Mouse (Mus musculus): Measurements from ENCODE around the gene Tpp2. TPM values are rescaled to one million over a fixed set of nuclear protein-coding genes. Genes with fewer than 3 reads are reported as not detected.
A peak's percentile ranks its signal among the peaks of the same experiment; 100 is the strongest.

Gene Tpp2
- polyA plus RNA-seq, 1 experiment from 2014 or later: 59.2 TPM

GRCm38 (mm10) chr1:43916854-43917253 lies 16.6 kb upstream of the Tpp2 start:
- no peaks in the 10 kb centered on the region for H3K4me1 ChIP-seq (ENCODE audit: control insufficient read depth, insufficient read depth, low read length)
- no peak overlapping the region for H3K27ac ChIP-seq (ENCODE audit: low read depth, low read length)
- no peaks in the 10 kb centered on the region for H3K27me3 ChIP-seq (ENCODE audit: control insufficient read depth, insufficient read depth, low read length)
- H3K4me3 ChIP-seq (ENCODE audit: low read depth, low read length): no peak overlapping the region
- H3K4me2 ChIP-seq (ENCODE audit: low read depth, low read length): no peak overlapping the region
- no peaks in the 10 kb centered on the region for H3K9me3 ChIP-seq (ENCODE audit: control insufficient read depth, low read length)
- no peak for ATAC-seq (ENCODE audit: low read depth)
- H3K9ac ChIP-seq (replicated peaks; ENCODE audit: low read depth, low read length): no peak overlapping the region
- no peaks in the 10 kb centered on the region for H3K36me3 ChIP-seq (ENCODE audit: control insufficient read depth, insufficient read depth, low read length)
- 68% methylated on average over 2 of the region's 2 CpGs for WGBS

GRCm38 (mm10) chr1:43934416-43934810 lies 966 bp downstream of the Tpp2 start:
- Histone ChIP-seq H3K4me2 (ENCODE audit: low read depth, low read length) (peak overlapping the region; percentile 66), H3K27ac (ENCODE audit: low read depth, low read length) (peak overlapping the region; percentile 92), H3K4me1 (ENCODE audit: control insufficient read depth, insufficient read depth, low read length) (peaks cover 14% of the 10 kb centered on the region), H3K9ac (replicated peaks; ENCODE audit: low read depth, low read length) (peak overlapping the region; percentile 96), H3K9me3 (ENCODE audit: control insufficient read depth, low read length) (no peaks in the 10 kb centered on the region), H3K36me3 (ENCODE audit: control insufficient read depth, insufficient read depth, low read length) (no peaks in the 10 kb centered on the region), H3K4me3 (ENCODE audit: low read depth, low read length) (peak overlapping the region; percentile 100), H3K27me3 (ENCODE audit: control insufficient read depth, insufficient read depth, low read length) (peaks cover 3% of the 10 kb centered on the region; the same call in 1 of the 2 replicates)
- 3% methylated on average over 17 of the region's 17 CpGs for WGBS
- ATAC-seq (ENCODE audit: low read depth): no peak; the same call in 1 of the 2 replicates

- H3K27ac ChIP-seq (ENCODE audit: low read depth, low read length): no peak overlapping the region
- H3K9me3 ChIP-seq (ENCODE audit: control insufficient read depth, low read length): no peaks in the 10 kb centered on the region
- no peak overlapping the region for H3K4me3 ChIP-seq (ENCODE audit: low read depth, low read length)
- H3K36me3 ChIP-seq (ENCODE audit: control insufficient read depth, insufficient read depth, low read length): 0 out of 2 replicates have a peak, but pooled peaks cover 4% of the 10 kb centered on the region
- H3K4me2 ChIP-seq (ENCODE audit: low read depth, low read length): no peak overlapping the region
- peaks cover 12% of the 10 kb centered on the region for H3K4me1 ChIP-seq (ENCODE audit: control insufficient read depth, insufficient read depth, low read length)
- H3K9ac ChIP-seq (replicated peaks; ENCODE audit: low read depth, low read length): no peak overlapping the region
- 96% methylated on average over 1 of the region's 1 CpGs for WGBS
- no peaks in the 10 kb centered on the region for H3K27me3 ChIP-seq (ENCODE audit: control insufficient read depth, insufficient read depth, low read length)
- no peak for ATAC-seq (ENCODE audit: low read depth)
These were observed 5.9 kb downstream of the Tpp2 start for GRCm38 (mm10) chr1:43939310-43939709.

GRCm38 (mm10) chr1:43941476-43942217 lies 8.2 kb downstream of the Tpp2 start:
- Histone ChIP-seq H3K27ac (ENCODE audit: low read depth, low read length) (no peak overlapping the region), H3K4me1 (ENCODE audit: control insufficient read depth, insufficient read depth, low read length) (no peaks in the 10 kb centered on the region), H3K36me3 (ENCODE audit: control insufficient read depth, insufficient read depth, low read length) (0 out of 2 replicates have a peak, but pooled peaks cover 4% of the 10 kb centered on the region), H3K9me3 (ENCODE audit: control insufficient read depth, low read length) (no peaks in the 10 kb centered on the region), H3K27me3 (ENCODE audit: control insufficient read depth, insufficient read depth, low read length) (no peaks in the 10 kb centered on the region), H3K4me2 (ENCODE audit: low read depth, low read length) (no peak overlapping the region), H3K4me3 (ENCODE audit: low read depth, low read length) (no peak overlapping the region), H3K9ac (replicated peaks; ENCODE audit: low read depth, low read length) (no peak overlapping the region)
- no peak for ATAC-seq (ENCODE audit: low read depth)
- WGBS: 95% methylated on average over 7 of the region's 7 CpGs

- 92% methylated on average over 2 of the region's 2 CpGs for WGBS
- H3K4me2 ChIP-seq (ENCODE audit: low read depth, low read length): no peak overlapping the region
- H3K36me3 ChIP-seq (ENCODE audit: control insufficient read depth, insufficient read depth, low read length): 0 out of 2 replicates have a peak, but pooled peaks cover 4% of the 10 kb centered on the region
- ATAC-seq (ENCODE audit: low read depth): no peak
- no peak overlapping the region for H3K4me3 ChIP-seq (ENCODE audit: low read depth, low read length)
- H3K27ac ChIP-seq (ENCODE audit: low read depth, low read length): no peak overlapping the region
- H3K9me3 ChIP-seq (ENCODE audit: control insufficient read depth, low read length): no peaks in the 10 kb centered on the region
- no peak overlapping the region for H3K9ac ChIP-seq (replicated peaks; ENCODE audit: low read depth, low read length)
- no peaks in the 10 kb centered on the region for H3K27me3 ChIP-seq (ENCODE audit: control insufficient read depth, insufficient read depth, low read length)
- no peaks in the 10 kb centered on the region for H3K4me1 ChIP-seq (ENCODE audit: control insufficient read depth, insufficient read depth, low read length)
These were observed 9.4 kb downstream of the Tpp2 start for GRCm38 (mm10) chr1:43942814-43943213.

GRCm38 (mm10) chr1:43953679-43954078 lies 20.2 kb downstream of the Tpp2 start:
- Histone ChIP-seq H3K4me3 (ENCODE audit: low read depth, low read length) (no peak overlapping the region), H3K9ac (replicated peaks; ENCODE audit: low read depth, low read length) (no peak overlapping the region), H3K9me3 (ENCODE audit: control insufficient read depth, low read length) (no peaks in the 10 kb centered on the region), H3K4me1 (ENCODE audit: control insufficient read depth, insufficient read depth, low read length) (no peaks in the 10 kb centered on the region), H3K36me3 (ENCODE audit: control insufficient read depth, insufficient read depth, low read length) (peaks cover 22% of the 10 kb centered on the region), H3K27ac (ENCODE audit: low read depth, low read length) (no peak overlapping the region), H3K27me3 (ENCODE audit: control insufficient read depth, insufficient read depth, low read length) (no peaks in the 10 kb centered on the region), H3K4me2 (ENCODE audit: low read depth, low read length) (no peak overlapping the region)
- no peak for ATAC-seq (ENCODE audit: low read depth)
- WGBS: 97% methylated on average over 3 of the region's 3 CpGs

- no peak for ATAC-seq (ENCODE audit: low read depth)
- H3K4me2 ChIP-seq (ENCODE audit: low read depth, low read length): no peak overlapping the region
- no peaks in the 10 kb centered on the region for H3K27me3 ChIP-seq (ENCODE audit: control insufficient read depth, insufficient read depth, low read length)
- H3K27ac ChIP-seq (ENCODE audit: low read depth, low read length): no peak overlapping the region
- peaks cover 23% of the 10 kb centered on the region for H3K36me3 ChIP-seq (ENCODE audit: control insufficient read depth, insufficient read depth, low read length)
- H3K9ac ChIP-seq (replicated peaks; ENCODE audit: low read depth, low read length): no peak overlapping the region
- no peaks in the 10 kb centered on the region for H3K4me1 ChIP-seq (ENCODE audit: control insufficient read depth, insufficient read depth, low read length)
- no peak overlapping the region for H3K4me3 ChIP-seq (ENCODE audit: low read depth, low read length)
- no peaks in the 10 kb centered on the region for H3K9me3 ChIP-seq (ENCODE audit: control insufficient read depth, low read length)
- 90% methylated on average over 4 of the region's 4 CpGs for WGBS
These were observed 30.9 kb downstream of the Tpp2 start for GRCm38 (mm10) chr1:43964381-43964780.

- H3K9me3 ChIP-seq (ENCODE audit: control insufficient read depth, low read length): no peaks in the 10 kb centered on the region
- no peak for ATAC-seq (ENCODE audit: low read depth)
- no peaks in the 10 kb centered on the region for H3K4me1 ChIP-seq (ENCODE audit: control insufficient read depth, insufficient read depth, low read length)
- H3K9ac ChIP-seq (replicated peaks; ENCODE audit: low read depth, low read length): no peak overlapping the region
- no peak overlapping the region for H3K4me2 ChIP-seq (ENCODE audit: low read depth, low read length)
- no peak overlapping the region for H3K27ac ChIP-seq (ENCODE audit: low read depth, low read length)
- H3K27me3 ChIP-seq (ENCODE audit: control insufficient read depth, insufficient read depth, low read length): no peaks in the 10 kb centered on the region
- 96% methylated on average over 4 of the region's 4 CpGs for WGBS
- peaks cover 14% of the 10 kb centered on the region; the same call in 1 of the 2 replicates for H3K36me3 ChIP-seq (ENCODE audit: control insufficient read depth, insufficient read depth, low read length)
- no peak overlapping the region for H3K4me3 ChIP-seq (ENCODE audit: low read depth, low read length)
These were observed 33.3 kb downstream of the Tpp2 start for GRCm38 (mm10) chr1:43966756-43967155.

GRCm38 (mm10) chr1:43969361-43969760 lies 35.9 kb downstream of the Tpp2 start:
- H3K36me3 ChIP-seq (ENCODE audit: control insufficient read depth, insufficient read depth, low read length): peaks cover 19% of the 10 kb centered on the region; the same call in 1 of the 2 replicates
- H3K27me3 ChIP-seq (ENCODE audit: control insufficient read depth, insufficient read depth, low read length): no peaks in the 10 kb centered on the region
- no peaks in the 10 kb centered on the region for H3K9me3 ChIP-seq (ENCODE audit: control insufficient read depth, low read length)
- ATAC-seq (ENCODE audit: low read depth): no peak
- H3K27ac ChIP-seq (ENCODE audit: low read depth, low read length): no peak overlapping the region
- H3K9ac ChIP-seq (replicated peaks; ENCODE audit: low read depth, low read length): no peak overlapping the region
- H3K4me3 ChIP-seq (ENCODE audit: low read depth, low read length): no peak overlapping the region
- H3K4me1 ChIP-seq (ENCODE audit: control insufficient read depth, insufficient read depth, low read length): no peaks in the 10 kb centered on the region
- H3K4me2 ChIP-seq (ENCODE audit: low read depth, low read length): no peak overlapping the region
- 90% methylated on average over 3 of the region's 3 CpGs for WGBS
